In genomic region chr9:23064811-23065210, GRCm38 (mm10) we compare ENCODE assay signal across 20 mouse cellular contexts.
DNase-seq lines count a peak whose midpoint lies in the region; ATAC-seq and TF ChIP-seq lines count a peak whose summit lies in the region.
"Had no signal": no experiment of that assay in that cellular context is flagged by ENCODE, and none has a peak within 500 bp of the region (broad histone marks: within the 10 kb centered on the region; RNA-seq: fewer than 3 reads in every experiment).

No protein-coding gene starts in this region.

- H3K4me1 ChIP-seq in midbrain, embryonic 11.5 days (ENCODE audit: control insufficient read depth, insufficient read depth, low read length) = peaks cover 26% of the 10 kb centered on the region
- peaks cover 7% of the 10 kb centered on the region; the same call in 1 of the 2 replicates for H3K4me1 ChIP-seq in midbrain, postnatal 0 days (ENCODE audit: insufficient read depth, low read length)

- no peaks in the 10 kb centered on the region for H3K9me3 ChIP-seq in midbrain, embryonic 11.5 days (ENCODE audit: control insufficient read depth, low read length)
- H3K9me3 ChIP-seq in midbrain, postnatal 0 days (ENCODE audit: low read length) = no peaks in the 10 kb centered on the region
- H3K9me3 ChIP-seq: embryonic facial prominence, embryonic 10.5 days; embryonic facial prominence, embryonic 12.5 days; forebrain, embryonic 13.5 days; forebrain, embryonic 15.5 days; G1E had no signal

- peak; percentile 61 for DNase-seq in midbrain, embryonic 11.5 days (ENCODE audit: low spot score, missing footprints)
- DNase-seq in midbrain, postnatal 0 days (ENCODE audit: low spot score) = no peak
- DNase-seq in adipocyte (ENCODE audit: low spot score) = peak; percentile 54
- no peak for DNase-seq in cerebellum, adult 8-10 months
- no peak for DNase-seq in frontal cortex, postnatal 10 days (ENCODE audit: low spot score in 2 of 2)
- DNase-seq: adrenal gland, postnatal 10 days; adrenal gland, postnatal 25 days; cerebellum, adult 11 months; cerebellum, adult 18-20 months; cerebellum, adult 9-10 months; cerebellum, postnatal 25 days; forebrain, postnatal 0 days had no signal

- no peak overlapping the region for H3K9ac ChIP-seq in midbrain, embryonic 11.5 days (ENCODE audit: low read length)
- no peak overlapping the region for H3K9ac ChIP-seq in midbrain, postnatal 0 days (replicated peaks; ENCODE audit: low read length, poor library complexity, severe bottlenecking)
- H3K9ac ChIP-seq: embryonic facial prominence, embryonic 12.5 days; forebrain, embryonic 13.5 days; forebrain, embryonic 15.5 days; forebrain, postnatal 0 days had no signal

- no peak for TF ChIP-seq CTCF in midbrain, postnatal 0 days (IDR thresholded peaks at IDR 0.05)

- 91% methylated on average over 3 of the region's 3 CpGs for WGBS in midbrain, embryonic 11.5 days
- over 99% methylated on average over 3 of the region's 3 CpGs for WGBS in midbrain, postnatal 0 days

- no peak overlapping the region for H3K4me2 ChIP-seq in midbrain, embryonic 11.5 days
- H3K4me2 ChIP-seq in midbrain, postnatal 0 days (ENCODE audit: low read depth, low read length, poor library complexity, severe bottlenecking) = no peak overlapping the region
- H3K4me2 ChIP-seq: embryonic facial prominence, embryonic 12.5 days; forebrain, embryonic 13.5 days; forebrain, embryonic 15.5 days had no signal

- H3K36me3 ChIP-seq in midbrain, embryonic 11.5 days (ENCODE audit: control insufficient read depth, insufficient read depth, low read length) = no peaks in the 10 kb centered on the region
- no peaks in the 10 kb centered on the region for H3K36me3 ChIP-seq in midbrain, postnatal 0 days (ENCODE audit: insufficient read depth, low read length)
- H3K36me3 ChIP-seq: embryonic facial prominence, embryonic 10.5 days; embryonic facial prominence, embryonic 12.5 days; forebrain, embryonic 15.5 days; G1E had no signal

- no peak overlapping the region for H3K27ac ChIP-seq in midbrain, embryonic 11.5 days (ENCODE audit: low read depth, low read length)
- H3K27ac ChIP-seq in midbrain, postnatal 0 days (ENCODE audit: low read depth, low read length) = no peak overlapping the region
- H3K27ac ChIP-seq: embryonic facial prominence, embryonic 10.5 days; embryonic facial prominence, embryonic 12.5 days; forebrain, embryonic 13.5 days; forebrain, embryonic 15.5 days had no signal

- no peaks in the 10 kb centered on the region for H3K27me3 ChIP-seq in midbrain, embryonic 11.5 days (ENCODE audit: control insufficient read depth, insufficient read depth, low read length)
- no peaks in the 10 kb centered on the region for H3K27me3 ChIP-seq in midbrain, postnatal 0 days (ENCODE audit: insufficient read depth, low read length)
- H3K27me3 ChIP-seq: embryonic facial prominence, embryonic 12.5 days; forebrain, embryonic 13.5 days; forebrain, embryonic 15.5 days; Patski had no signal

- H3K4me3 ChIP-seq in midbrain, embryonic 11.5 days (ENCODE audit: low read depth, low read length) = no peak overlapping the region
- no peak overlapping the region for H3K4me3 ChIP-seq in midbrain, postnatal 0 days (ENCODE audit: low read depth, low read length)
- H3K4me3 ChIP-seq: embryonic facial prominence, embryonic 10.5 days; embryonic facial prominence, embryonic 12.5 days; forebrain, embryonic 13.5 days; forebrain, embryonic 15.5 days had no signal

- ATAC-seq in midbrain, embryonic 11.5 days (ENCODE audit: low FRiP score) = no peak
- no peak for ATAC-seq in midbrain, postnatal 0 days (ENCODE audit: low FRiP score)
- ATAC-seq in granulocyte monocyte progenitor cell, adult 5-6 weeks (replicated peaks; ENCODE audit: poor library complexity, severe bottlenecking) = 0 out of 2 replicates have a peak, but pooled peaks have one; percentile 33
- ATAC-seq: activated CD4-positive, CD25-positive, alpha-beta regulatory T cell, adult 4 months; forebrain, embryonic 13.5 days; forebrain, embryonic 15.5 days; forebrain, postnatal 0 days had no signal

Comparison
In these comparisons a context has a peak if more than half of its experiments do, and no peak if none do; other contexts are left out.
1. DNase-seq: peak in midbrain, embryonic 11.5 days (single experiment) and adipocyte (single experiment); none in midbrain, postnatal 0 days (single experiment), cerebellum, adult 8-10 months (single experiment) and frontal cortex, postnatal 10 days (0 of 2).